ENCODE assay signal across 10 mouse cellular contexts in genomic region chr17:32207586-32208245, GRCm38 (mm10). TPM values are rescaled to one million over a fixed set of nuclear protein-coding genes. Genes with fewer than 3 reads are reported as not detected.
A peak's percentile ranks its signal among the peaks of the same experiment; 100 is the strongest.
DNase-seq lines count a peak whose midpoint lies in the region; ATAC-seq lines count a peak whose summit lies in the region.
"Had no signal": no experiment of that assay in that cellular context is flagged by ENCODE, and none has a peak within 500 bp of the region (broad histone marks: within the 10 kb centered on the region; RNA-seq: fewer than 3 reads in every experiment).

No protein-coding gene starts in this region.

- peaks cover 21% of the 10 kb centered on the region; the same call in 1 of the 2 replicates for H3K4me1 ChIP-seq in limb, embryonic 12.5 days (replicated peaks)
- H3K4me1 ChIP-seq in limb, embryonic 10.5 days, result peaks cover 2% of the 10 kb centered on the region; the same call in 1 of the 2 replicates
- H3K4me1 ChIP-seq in stomach, embryonic 15.5 days, result peaks cover 14% of the 10 kb centered on the region; the same call in 1 of the 2 replicates
- no peaks in the 10 kb centered on the region for H3K4me1 ChIP-seq in hindbrain, embryonic 10.5 days (replicated peaks)

- DNase-seq in limb, embryonic 10.5 days (ENCODE audit: low spot score), result no peak
- DNase-seq in heart, adult 8-10 months (ENCODE audit: low spot score), result peak; percentile 63
- DNase-seq in kidney, postnatal 10 days, result peak; percentile 70
- DNase-seq in hindbrain, embryonic 10.5 days (ENCODE audit: low spot score), result no peak
- DNase-seq in urinary bladder, adult 18-20 months (ENCODE audit: low spot score in 2 of 2), result no peak

- no peak overlapping the region for H3K9ac ChIP-seq in limb, embryonic 12.5 days (replicated peaks)
- H3K9ac ChIP-seq in stomach, embryonic 15.5 days, result no peak overlapping the region
- H3K9ac ChIP-seq: embryonic facial prominence, embryonic 12.5 days had no signal

- H3K4me2 ChIP-seq in limb, embryonic 12.5 days, result no peak overlapping the region
- no peak overlapping the region for H3K4me2 ChIP-seq in stomach, embryonic 15.5 days
- H3K4me2 ChIP-seq: embryonic facial prominence, embryonic 12.5 days had no signal

- no peak for ATAC-seq in limb, embryonic 12.5 days (ENCODE audit: insufficient number of reproducible peaks, insufficient read depth, low FRiP score, low TSS enrichment, low read depth)
- ATAC-seq in stomach, embryonic 15.5 days (ENCODE audit: insufficient read depth, low FRiP score, low read depth), result no peak
- ATAC-seq in inflammation-experienced regulatory T-cells, adult 6 months, result no peak

- H3K9me3 ChIP-seq in limb, embryonic 12.5 days, result no peaks in the 10 kb centered on the region
- H3K9me3 ChIP-seq in limb, embryonic 10.5 days (replicated peaks), result no peaks in the 10 kb centered on the region
- no peaks in the 10 kb centered on the region for H3K9me3 ChIP-seq in stomach, embryonic 15.5 days
- no peaks in the 10 kb centered on the region for H3K9me3 ChIP-seq in hindbrain, embryonic 10.5 days
- H3K9me3 ChIP-seq: embryonic facial prominence, embryonic 12.5 days had no signal

- no peaks in the 10 kb centered on the region for H3K27me3 ChIP-seq in limb, embryonic 12.5 days
- H3K27me3 ChIP-seq in limb, embryonic 10.5 days (ENCODE audit: low read depth, poor library complexity, severe bottlenecking), result no peaks in the 10 kb centered on the region
- H3K27me3 ChIP-seq in stomach, embryonic 15.5 days (replicated peaks), result no peaks in the 10 kb centered on the region
- H3K27me3 ChIP-seq in hindbrain, embryonic 10.5 days (ENCODE audit: insufficient read depth, poor library complexity, severe bottlenecking), result no peaks in the 10 kb centered on the region
- H3K27me3 ChIP-seq: embryonic facial prominence, embryonic 12.5 days had no signal

- H3K4me3 ChIP-seq in limb, embryonic 12.5 days (replicated peaks), result no peak overlapping the region
- no peak overlapping the region for H3K4me3 ChIP-seq in limb, embryonic 10.5 days
- no peak overlapping the region for H3K4me3 ChIP-seq in stomach, embryonic 15.5 days (replicated peaks)
- H3K4me3 ChIP-seq in hindbrain, embryonic 10.5 days, result no peak overlapping the region
- H3K4me3 ChIP-seq: embryonic facial prominence, embryonic 12.5 days had no signal

- peaks cover 98% of the 10 kb centered on the region for H3K36me3 ChIP-seq in limb, embryonic 12.5 days
- peaks cover 100% of the 10 kb centered on the region for H3K36me3 ChIP-seq in limb, embryonic 10.5 days
- peaks cover 50% of the 10 kb centered on the region for H3K36me3 ChIP-seq in stomach, embryonic 15.5 days
- H3K36me3 ChIP-seq in hindbrain, embryonic 10.5 days, result peaks cover 100% of the 10 kb centered on the region

- WGBS in limb, embryonic 12.5 days, result 70% methylated on average over 5 of the region's 5 CpGs
- WGBS in limb, embryonic 10.5 days, result 84% methylated on average over 5 of the region's 5 CpGs
- 49% methylated on average over 5 of the region's 5 CpGs for WGBS in stomach, embryonic 15.5 days
- WGBS in hindbrain, embryonic 10.5 days, result 84% methylated on average over 5 of the region's 5 CpGs

- peak overlapping the region; percentile 36 for H3K27ac ChIP-seq in limb, embryonic 12.5 days
- H3K27ac ChIP-seq in limb, embryonic 10.5 days, result no peak overlapping the region
- H3K27ac ChIP-seq in stomach, embryonic 15.5 days, result peak overlapping the region; percentile 58
- no peak overlapping the region for H3K27ac ChIP-seq in hindbrain, embryonic 10.5 days
- H3K27ac ChIP-seq: embryonic facial prominence, embryonic 12.5 days had no signal

RNA-seq across cellular contexts. Expression of gene Ephx3, which starts 18.4 kb away (rescaled TPM):
- polyA plus RNA-seq in limb, embryonic 12.5 days (2016; fragmentation: Nextera tagmentation; extraction: Ambion mirVana), result 0.09 TPM in 1 of 2 replicates, not detected in the other
- 0.11 TPM in 1 of 2 replicates, not detected in the other for polyA plus RNA-seq in limb, embryonic 10.5 days (2016; fragmentation: Nextera tagmentation; extraction: Ambion mirVana)
- total RNA-seq in heart, adult 8-10 months (2022), result 1 to 10 TPM in 1 of 4 experiments, under 1 TPM in 3; 0.40 to 1.4 (median 0.69) TPM
- 1.5 and 5.0 TPM in 2 replicates for polyA plus RNA-seq in stomach, embryonic 15.5 days (2015; fragmentation: Nextera tagmentation; extraction: Ambion mirVana)
- under 1 TPM in 2 of 3 experiments, not detected in 1; 0.15 to 0.23 TPM for polyA plus RNA-seq in inflammation-experienced regulatory T-cells, adult 6 months (2017; shearing (Covaris generic))
- 0.21 and 0.24 TPM in 2 replicates for polyA plus RNA-seq in hindbrain, embryonic 10.5 days (2016; fragmentation: Nextera tagmentation; extraction: Ambion mirVana)
- polyA plus RNA-seq: liver, embryonic 16.5 days had no signal

RNA-seq across cellular contexts. Expression of gene Notch3, which starts 41.1 kb away (rescaled TPM):
- polyA plus RNA-seq in limb, embryonic 12.5 days (2016; fragmentation: Nextera tagmentation; extraction: Ambion mirVana), result 21.5 and 24.2 TPM in 2 replicates
- polyA plus RNA-seq in limb, embryonic 10.5 days (2016; fragmentation: Nextera tagmentation; extraction: Ambion mirVana), result 23.8 and 32.1 TPM in 2 replicates
- total RNA-seq in heart, adult 8-10 months (2022), result 10 to 100 TPM; 18.6 to 24.9 (median 21.6) TPM
- polyA plus RNA-seq in stomach, embryonic 15.5 days (2015; fragmentation: Nextera tagmentation; extraction: Ambion mirVana), result 13.1 and 14.2 TPM in 2 replicates
- not detected for polyA plus RNA-seq in inflammation-experienced regulatory T-cells, adult 6 months (2017; shearing (Covaris generic))
- 22.9 and 26.0 TPM in 2 replicates for polyA plus RNA-seq in hindbrain, embryonic 10.5 days (2016; fragmentation: Nextera tagmentation; extraction: Ambion mirVana)

Comparison
In these comparisons a context has a peak if more than half of its experiments do, and no peak if none do; other contexts are left out.
1. H3K27ac ChIP-seq: peak in limb, embryonic 12.5 days (single experiment) and stomach, embryonic 15.5 days (single experiment); none in limb, embryonic 10.5 days (single experiment) and hindbrain, embryonic 10.5 days (single experiment).
2. DNase-seq: peak in heart, adult 8-10 months (single experiment) and kidney, postnatal 10 days (single experiment); none in limb, embryonic 10.5 days (single experiment), hindbrain, embryonic 10.5 days (single experiment) and urinary bladder, adult 18-20 months (0 of 2).
3. RNA of gene Notch3, which starts 41.1 kb away (polyA plus RNA-seq): 23.8 to 32.1 TPM in limb, embryonic 10.5 days, 22.9 to 26.0 TPM in hindbrain, embryonic 10.5 days, 21.5 to 24.2 TPM in limb, embryonic 12.5 days and 13.1 to 14.2 TPM in stomach, embryonic 15.5 days; not detected in inflammation-experienced regulatory T-cells, adult 6 months; every median in the first group is over 10 times any median in the second.